Mouse (Mus musculus) lung, postnatal 25 days (tissue): ENCODE results near the gene Ccl9.

Experiments used
- DNase-seq: peaks from one replicate; pipeline ENCODE4 v3.0.0; 2022; ENCODE audit warnings: low spot score

Gene Ccl9

DNA sequence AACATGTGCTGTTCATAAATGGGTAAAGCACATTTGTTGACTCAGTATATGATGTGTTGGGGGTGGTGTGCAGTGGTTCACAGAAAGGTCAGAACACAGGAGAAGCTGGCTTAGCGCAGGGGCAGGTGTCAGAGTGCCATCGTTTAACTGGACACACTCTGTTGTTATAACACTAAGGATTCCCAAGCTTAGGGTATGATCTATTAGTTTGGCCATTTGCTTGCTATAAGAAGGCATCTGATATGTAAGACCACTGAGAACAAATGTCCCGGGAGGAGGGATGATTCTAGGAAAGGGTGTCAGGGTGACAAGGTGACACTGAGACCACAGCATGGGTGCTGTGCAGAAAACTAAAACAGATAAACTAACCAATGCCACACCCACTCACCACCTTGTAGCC is 41.6 kb downstream of the Ccl9 start:
- no peak for DNase-seq

DNA sequence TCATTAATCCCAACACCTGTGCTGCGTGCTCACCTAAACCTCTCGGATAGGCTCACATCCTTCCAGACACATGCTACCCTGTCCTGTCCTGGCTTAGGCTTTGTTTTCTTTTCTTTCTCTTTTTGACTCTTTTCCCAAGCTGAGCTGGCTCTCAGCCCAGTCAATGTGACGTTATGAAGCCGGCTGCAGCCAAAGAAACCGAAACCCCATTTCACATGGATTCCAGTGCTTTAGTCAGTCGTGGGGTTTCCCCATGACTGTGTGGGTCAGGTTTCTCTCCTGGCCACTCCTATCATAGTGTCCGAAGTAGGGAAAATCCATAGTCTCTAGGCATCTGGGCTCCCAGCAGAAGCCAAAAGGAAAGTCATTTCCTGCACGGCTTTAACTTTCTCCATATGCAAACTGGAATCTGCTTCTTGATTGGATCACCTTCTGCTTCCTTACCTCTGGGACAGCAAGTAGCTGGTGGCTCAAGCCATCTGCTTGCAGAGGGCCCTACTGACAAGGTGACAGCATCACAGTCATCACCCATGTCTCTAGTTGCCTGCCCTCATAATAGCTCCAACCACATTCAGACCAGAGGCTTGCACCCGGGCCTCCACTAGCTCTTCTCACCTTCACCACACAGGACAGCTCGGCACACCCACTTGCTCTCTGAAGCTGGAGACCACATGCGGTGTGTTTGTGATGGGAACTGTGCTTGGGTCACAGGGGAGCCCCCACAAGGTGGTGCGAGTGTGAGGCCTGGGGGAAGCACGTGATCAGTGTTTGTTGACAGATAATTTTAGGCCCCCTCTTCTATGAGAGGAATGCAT is 43.6 kb downstream of the Ccl9 start:
- peak; percentile 65 for DNase-seq

DNA sequence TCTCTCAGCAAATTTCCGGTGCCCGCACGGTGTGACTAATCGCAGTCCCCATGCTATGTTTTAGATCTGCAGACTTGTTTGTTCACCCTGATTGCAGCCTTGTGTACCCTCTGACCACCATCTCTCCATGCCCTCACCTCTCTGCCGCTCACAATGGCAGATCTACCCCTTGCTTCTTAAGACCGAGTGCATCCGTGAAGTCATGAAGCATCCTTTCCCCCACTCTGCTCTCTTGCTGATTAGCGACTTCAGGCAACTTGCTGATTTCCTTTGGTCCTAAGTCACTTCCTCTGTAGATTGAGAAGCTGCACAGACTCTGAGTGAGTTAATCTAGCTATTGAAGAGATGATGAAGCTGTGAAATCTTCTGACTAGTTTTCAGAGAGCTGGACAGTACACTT is 44.3 kb downstream of the Ccl9 start:
- DNase-seq = no peak

DNA sequence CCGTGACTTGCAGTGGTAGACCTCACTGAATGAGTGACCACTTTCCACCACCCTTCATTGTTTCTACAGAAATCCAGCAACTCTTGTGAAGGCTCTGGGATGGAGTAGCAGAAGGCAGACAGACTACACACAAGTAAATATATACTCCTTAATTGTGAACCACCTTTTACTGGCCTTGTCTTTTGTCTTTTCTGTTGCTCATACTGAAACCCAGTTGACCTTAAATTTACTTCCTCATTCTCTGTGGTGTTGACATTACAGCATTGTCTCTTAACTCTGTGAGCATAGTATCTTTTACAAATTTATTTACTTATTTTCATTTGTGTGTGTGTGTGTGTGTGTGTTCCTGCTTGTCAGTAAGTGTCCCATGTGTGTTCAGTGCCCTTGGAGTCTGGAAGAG is 45.2 kb downstream of the Ccl9 start:
- no peak for DNase-seq

DNA sequence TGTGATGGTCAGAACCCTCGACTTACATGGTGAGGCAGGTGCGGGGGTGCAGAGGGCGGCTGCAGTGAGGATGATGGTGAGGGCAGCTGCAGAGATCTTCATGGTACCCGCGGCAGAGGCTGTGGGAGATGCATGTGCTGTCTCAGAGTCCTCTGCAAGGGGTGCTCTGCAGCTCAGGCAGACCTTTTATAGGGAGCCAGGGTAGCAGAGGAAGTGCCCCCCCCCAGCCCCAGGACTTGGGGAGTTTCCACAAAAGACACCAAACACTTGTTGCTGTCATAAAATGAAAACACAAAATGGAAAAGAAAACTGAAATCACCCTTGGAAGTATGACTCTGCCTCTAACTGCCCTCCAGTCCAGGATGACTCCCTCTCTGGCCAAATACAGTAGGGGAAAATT is 48.1 kb downstream of the Ccl9 start, which contains the start of gene Ccl5:
Gene Ccl5 (minus strand): TSS at position 159 of the 400 bp plus-strand sequence.
- DNase-seq = no peak

DNA sequence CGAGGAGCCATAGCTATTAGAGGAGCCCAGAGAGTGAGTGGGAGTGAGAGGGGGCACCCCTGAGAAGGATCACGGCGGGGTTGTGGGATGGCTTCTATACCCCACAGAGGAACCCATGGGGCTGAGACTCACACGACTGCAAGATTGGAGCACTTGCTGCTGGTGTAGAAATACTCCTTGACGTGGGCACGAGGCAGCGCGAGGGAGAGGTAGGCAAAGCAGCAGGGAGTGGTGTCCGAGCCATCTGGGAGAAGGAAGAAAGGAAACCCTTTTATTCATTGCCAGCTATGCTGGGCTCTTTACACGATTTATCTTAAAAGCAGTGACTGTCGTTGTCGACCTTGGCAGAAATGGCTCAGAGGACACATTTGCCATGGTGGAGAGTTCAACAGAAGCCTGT is 49.4 kb downstream of the Ccl9 start:
- no peak for DNase-seq
